Mouse (Mus musculus) kidney, embryonic 14.5 days (tissue): ENCODE data around the gene Mast1. TPM values are rescaled to one million over a fixed set of nuclear protein-coding genes. Genes with fewer than 3 reads are reported as not detected.
"Not testable (repeated sequence)": the region's sequence is repeated elsewhere in the genome, so short reads cannot be mapped to it uniquely, and the experiment has no call there.

Experiments used
- ATAC-seq: fragments of 200-750 bp; cut with Nextera tagmentation; 2 replicates; pipeline ENCODE4 v1.8.0; 2017; ENCODE audit warnings: moderate number of reproducible peaks, mild to moderate bottlenecking, moderate TSS enrichment, moderate library complexity; ENCODE audit not compliant: low FRiP score, low TSS enrichment
- H3K27ac ChIP-seq: fragments of 300-500 bp; sonication (generic); 2 replicates; pipeline ENCODE4 v1.5.1; 2014; ENCODE audit warnings: low read depth, mild to moderate bottlenecking, low read length, moderate library complexity, mixed read lengths
- H3K27me3 ChIP-seq: fragments of 300-500 bp; sonication (generic); 2 replicates; pipeline ENCODE4 v1.6.1; 2014; ENCODE audit warnings: mild to moderate bottlenecking, low read length; ENCODE audit not compliant: control insufficient read depth, insufficient read depth
- H3K36me3 ChIP-seq: fragments of 300-500 bp; sonication (generic); 2 replicates; pipeline ENCODE4 v1.6.1; 2014; ENCODE audit warnings: low read length, mixed read lengths; ENCODE audit not compliant: control insufficient read depth, insufficient read depth
- H3K4me1 ChIP-seq: fragments of 300-500 bp; sonication (generic); 2 replicates; pipeline ENCODE4 v1.6.1; 2014; ENCODE audit warnings: low read length, mixed read lengths; ENCODE audit not compliant: control insufficient read depth, insufficient read depth
- H3K4me2 ChIP-seq: fragments of 300-500 bp; sonication (generic); replicated peaks from 2 replicates; pipeline ENCODE4 v1.6.1; 2014; ENCODE audit warnings: low read depth, mild to moderate bottlenecking, low read length
- H3K4me3 ChIP-seq: fragments of 300-500 bp; sonication (generic); 2 replicates; pipeline ENCODE4 v1.5.1; 2014; ENCODE audit warnings: mild to moderate bottlenecking, low read length
- H3K9ac ChIP-seq: fragments of 300-500 bp; sonication (generic); 2 replicates; pipeline ENCODE4 v1.6.1; 2014; ENCODE audit warnings: low read depth, mild to moderate bottlenecking, low read length, moderate library complexity
- H3K9me3 ChIP-seq: fragments of 300-500 bp; sonication (generic); 2 replicates; pipeline ENCODE4 v1.6.1; 2016; ENCODE audit warnings: low read length; ENCODE audit not compliant: control insufficient read depth
- WGBS: fragments of 180-500 bp; shearing (Covaris S2); extraction: QIAGEN DNeasy Blood & Tissue Kit; methylation state at CpG from one replicate; pipeline ENCODE4 v1.1.7; 2014; 5-methylcytosine and 5-hydroxymethylcytosine counted together
- polyA plus RNA-seq: library from polyadenylated mRNA; unstranded; fragments of >200 nt; fragmentation: Nextera tagmentation; extraction: Ambion mirVana; gene quantifications from 2 replicates; pipeline ENCODE4 v1.2.1, GENCODE M21; 2014

Mast1 gene
- polyA plus RNA-seq, 1 experiment from 2014 or later: 0.35 TPM

- H3K27ac ChIP-seq: no peak overlapping the region
- ATAC-seq: no peak
- peak overlapping the region; percentile 82 for H3K4me2 ChIP-seq
These were observed 27.9 kb downstream of the Mast1 start for GRCm38 (mm10) chr8:84909162-84909767.

GRCm38 (mm10) chr8:84908421-84909161 is 28.6 kb downstream of the Mast1 start, which contains the start of gene Dnase2a:
Gene Dnase2a, plus strand, starts transcription at chr8:84908560.
- Histone ChIP-seq H3K4me3 (peak within 1 kb of the TSS; percentile 58), H3K9ac (peak within 1 kb of the TSS; percentile 65), H3K9me3 (no peaks in the 10 kb centered on the region), H3K4me2 (peak within 1 kb of the TSS; percentile 82), H3K4me1 (peaks cover 12% of the 10 kb centered on the region), H3K36me3 (no peaks in the 10 kb centered on the region), H3K27ac (no peak within 1 kb of the TSS), H3K27me3 (peaks cover 32% of the 10 kb centered on the region)
- peak; percentile 90 for ATAC-seq
- WGBS: 1% methylated on average over 45 of the region's 45 CpGs

More at GRCm38 (mm10) chr8:84909162-84909767, 27.9 kb downstream of the Mast1 start:
- whole genome bisulfite sequencing: 47% methylated on average over 20 of the region's 20 CpGs
- peaks cover 3% of the 10 kb centered on the region; the same call in 1 of the 2 replicates for H3K9me3 ChIP-seq
- no peaks in the 10 kb centered on the region for H3K36me3 ChIP-seq
- peak overlapping the region; percentile 58 for H3K4me3 ChIP-seq
- peaks cover 36% of the 10 kb centered on the region for H3K27me3 ChIP-seq
- peaks cover 12% of the 10 kb centered on the region for H3K4me1 ChIP-seq
- H3K9ac ChIP-seq: peak overlapping the region; percentile 65

- 0 out of 2 replicates have a peak overlapping the region, but pooled peaks have one; percentile 28 for H3K9ac ChIP-seq
- WGBS: 25% methylated on average over 6 of the region's 7 CpGs
These were observed 29.2 kb downstream of the Mast1 start for GRCm38 (mm10) chr8:84907979-84908378.

GRCm38 (mm10) chr8:84907493-84907892 is 29.7 kb downstream of the Mast1 start:
- Histone ChIP-seq H3K36me3 (no peaks in the 10 kb centered on the region), H3K9me3 (no peaks in the 10 kb centered on the region), H3K27ac (no peak overlapping the region), H3K27me3 (peaks cover 24% of the 10 kb centered on the region), H3K4me3 (no peak overlapping the region), H3K4me1 (peaks cover 7% of the 10 kb centered on the region; the same call in 1 of the 2 replicates), H3K9ac (no peak overlapping the region), H3K4me2 (no peak overlapping the region)
- 61% methylated on average over 8 of the region's 8 CpGs for WGBS
- ATAC-seq: no peak

More at GRCm38 (mm10) chr8:84907979-84908378, 29.2 kb downstream of the Mast1 start:
- peaks cover 29% of the 10 kb centered on the region for H3K27me3 ChIP-seq
- not testable (repeated sequence) for H3K27ac ChIP-seq, ATAC-seq, H3K9me3 ChIP-seq, H3K36me3 ChIP-seq
- H3K4me3 ChIP-seq: peak overlapping the region; percentile 58
- peak overlapping the region; percentile 82 for H3K4me2 ChIP-seq
- peaks cover 10% of the 10 kb centered on the region for H3K4me1 ChIP-seq

GRCm38 (mm10) chr8:84907037-84907436 is 30.1 kb downstream of the Mast1 start:
- no peak overlapping the region for H3K4me2 ChIP-seq
- no peak overlapping the region for H3K27ac ChIP-seq
- H3K9ac ChIP-seq: no peak overlapping the region
- peaks cover 7% of the 10 kb centered on the region; the same call in 1 of the 2 replicates for H3K4me1 ChIP-seq
- H3K36me3 ChIP-seq: no peaks in the 10 kb centered on the region
- peaks cover 19% of the 10 kb centered on the region for H3K27me3 ChIP-seq
- no peaks in the 10 kb centered on the region for H3K9me3 ChIP-seq
- ATAC-seq: no peak
- 86% methylated on average over 9 of the region's 9 CpGs for WGBS
- H3K4me3 ChIP-seq: no peak overlapping the region

- H3K9me3 ChIP-seq: no peaks in the 10 kb centered on the region
- H3K9ac ChIP-seq: no peak overlapping the region
- no peak overlapping the region for H3K4me2 ChIP-seq
- H3K36me3 ChIP-seq: no peaks in the 10 kb centered on the region
- no peak for ATAC-seq
- H3K4me1 ChIP-seq: peaks cover 5% of the 10 kb centered on the region; the same call in 1 of the 2 replicates
- H3K27ac ChIP-seq: no peak overlapping the region
- no peak overlapping the region for H3K4me3 ChIP-seq
- peaks cover 6% of the 10 kb centered on the region for H3K27me3 ChIP-seq
- WGBS: 88% methylated on average over 7 of the region's 7 CpGs
These were observed 32.8 kb downstream of the Mast1 start for GRCm38 (mm10) chr8:84904351-84904750.

GRCm38 (mm10) chr8:84902920-84903661 is 34.1 kb downstream of the Mast1 start:
- peaks cover 4% of the 10 kb centered on the region; the same call in 1 of the 2 replicates for H3K27me3 ChIP-seq
- peak overlapping the region; percentile 97 for H3K4me2 ChIP-seq
- no peak overlapping the region for H3K27ac ChIP-seq
- no peaks in the 10 kb centered on the region for H3K36me3 ChIP-seq
- no peaks in the 10 kb centered on the region for H3K4me1 ChIP-seq
- peak; percentile 86 for ATAC-seq
- H3K9ac ChIP-seq: peak overlapping the region; percentile 73
- WGBS: under 1% methylated on average over 68 of the region's 68 CpGs
- H3K4me3 ChIP-seq: peak overlapping the region; percentile 61
- H3K9me3 ChIP-seq: no peaks in the 10 kb centered on the region

- Histone ChIP-seq H3K4me3 (peak overlapping the region; percentile 61), H3K36me3 (no peaks in the 10 kb centered on the region), H3K9me3 (no peaks in the 10 kb centered on the region), H3K9ac (peak overlapping the region; percentile 73), H3K27ac (no peak overlapping the region), H3K27me3 (peaks cover 4% of the 10 kb centered on the region; the same call in 1 of the 2 replicates), H3K4me1 (no peaks in the 10 kb centered on the region), H3K4me2 (peak overlapping the region; percentile 97)
- 4% methylated on average over 24 of the region's 24 CpGs for WGBS
- peak; percentile 18; the same call in 1 of the 2 replicates for ATAC-seq
These were observed 34.7 kb downstream of the Mast1 start for GRCm38 (mm10) chr8:84902367-84902919.
